Mouse (Mus musculus): ENCODE measurements around the gene Rnf187. TPM values are rescaled to one million over a fixed set of nuclear protein-coding genes. Genes with fewer than 3 reads are reported as not detected.

The Rnf187 gene
- polyA plus RNA-seq, 1 experiment from 2014 or later, result 249 TPM

GRCm38 (mm10) chr11:58903511-58904409, 35.0 kb downstream of the Rnf187 start, which contains the start of gene Zfp39:
TSS of gene Zfp39 (minus strand) at chr11:58904225.
- Histone ChIP-seq H3K27me3 (ENCODE audit: insufficient read depth, low read length) (no peaks in the 10 kb centered on the region), H3K9me3 (replicated peaks; ENCODE audit: low read length) (no peaks in the 10 kb centered on the region), H3K4me2 (ENCODE audit: low read length) (peak within 1 kb of the TSS; percentile 89), H3K36me3 (ENCODE audit: insufficient read depth, low read length) (peaks cover 9% of the 10 kb centered on the region; the same call in 1 of the 2 replicates), H3K4me1 (replicated peaks; ENCODE audit: insufficient read depth, low read length) (no peaks in the 10 kb centered on the region), H3K4me3 (replicated peaks; ENCODE audit: low read depth, low read length) (peak within 1 kb of the TSS; percentile 68), H3K27ac (peak within 1 kb of the TSS; percentile 95), H3K9ac (ENCODE audit: low read depth, low read length) (peak within 1 kb of the TSS; percentile 84)
- TF ChIP-seq CTCF (IDR thresholded peaks at IDR 0.05; ENCODE audit: low read depth), result no peak
- peak; percentile 96 for DNase-seq (ENCODE audit: low spot score)
- ATAC-seq (replicated peaks; ENCODE audit: low FRiP score, low read depth), result peak; percentile 95
- under 1% methylated on average over 37 of the region's 40 CpGs for WGBS

- ATAC-seq (replicated peaks; ENCODE audit: low FRiP score, low read depth) (no peak), DNase-seq (ENCODE audit: low spot score) (no peak)
- no peak for TF ChIP-seq CTCF (IDR thresholded peaks at IDR 0.05; ENCODE audit: low read depth)
- Histone ChIP-seq H3K4me1 (replicated peaks; ENCODE audit: insufficient read depth, low read length) (no peaks in the 10 kb centered on the region), H3K36me3 (ENCODE audit: insufficient read depth, low read length) (peaks cover 24% of the 10 kb centered on the region; the same call in 1 of the 2 replicates), H3K9ac (ENCODE audit: low read depth, low read length) (no peak overlapping the region), H3K27me3 (ENCODE audit: insufficient read depth, low read length) (no peaks in the 10 kb centered on the region), H3K9me3 (replicated peaks; ENCODE audit: low read length) (no peaks in the 10 kb centered on the region), H3K4me3 (replicated peaks; ENCODE audit: low read depth, low read length) (no peak overlapping the region), H3K27ac (no peak overlapping the region), H3K4me2 (ENCODE audit: low read length) (no peak overlapping the region)
Observed at GRCm38 (mm10) chr11:58901080-58901479, 37.6 kb downstream of the Rnf187 start.

GRCm38 (mm10) chr11:58897485-58897884, 41.2 kb downstream of the Rnf187 start:
- 90% methylated on average over 6 of the region's 6 CpGs for WGBS
- Histone ChIP-seq H3K4me2 (ENCODE audit: low read length) (no peak overlapping the region), H3K36me3 (ENCODE audit: insufficient read depth, low read length) (peaks cover 39% of the 10 kb centered on the region; the same call in 1 of the 2 replicates), H3K4me1 (replicated peaks; ENCODE audit: insufficient read depth, low read length) (no peaks in the 10 kb centered on the region), H3K9me3 (replicated peaks; ENCODE audit: low read length) (no peaks in the 10 kb centered on the region), H3K27me3 (ENCODE audit: insufficient read depth, low read length) (no peaks in the 10 kb centered on the region), H3K9ac (ENCODE audit: low read depth, low read length) (no peak overlapping the region), H3K4me3 (replicated peaks; ENCODE audit: low read depth, low read length) (no peak overlapping the region), H3K27ac (no peak overlapping the region)
- no peak for DNase-seq (ENCODE audit: low spot score)
- no peak for ATAC-seq (replicated peaks; ENCODE audit: low FRiP score, low read depth)
- no peak for TF ChIP-seq CTCF (IDR thresholded peaks at IDR 0.05; ENCODE audit: low read depth)

- WGBS, result 66% methylated on average over 6 of the region's 6 CpGs
- ATAC-seq (replicated peaks; ENCODE audit: low FRiP score, low read depth) (no peak), DNase-seq (ENCODE audit: low spot score) (no peak)
- H3K27me3 ChIP-seq (ENCODE audit: insufficient read depth, low read length), result no peaks in the 10 kb centered on the region
- H3K27ac ChIP-seq, result no peak overlapping the region
- no peak for TF ChIP-seq CTCF (IDR thresholded peaks at IDR 0.05; ENCODE audit: low read depth)
- H3K9ac ChIP-seq (ENCODE audit: low read depth, low read length), result no peak overlapping the region
- peaks cover 60% of the 10 kb centered on the region for H3K36me3 ChIP-seq (ENCODE audit: insufficient read depth, low read length)
- no peaks in the 10 kb centered on the region for H3K4me1 ChIP-seq (replicated peaks; ENCODE audit: insufficient read depth, low read length)
- H3K4me2 ChIP-seq (ENCODE audit: low read length), result no peak overlapping the region
- H3K4me3 ChIP-seq (replicated peaks; ENCODE audit: low read depth, low read length), result no peak overlapping the region
- H3K9me3 ChIP-seq (replicated peaks; ENCODE audit: low read length), result no peaks in the 10 kb centered on the region
Observed at GRCm38 (mm10) chr11:58894456-58894855, 44.3 kb downstream of the Rnf187 start.

- Histone ChIP-seq H3K4me2 (ENCODE audit: low read length) (no peak overlapping the region), H3K4me1 (replicated peaks; ENCODE audit: insufficient read depth, low read length) (no peaks in the 10 kb centered on the region), H3K9ac (ENCODE audit: low read depth, low read length) (no peak overlapping the region), H3K27me3 (ENCODE audit: insufficient read depth, low read length) (no peaks in the 10 kb centered on the region), H3K36me3 (ENCODE audit: insufficient read depth, low read length) (peaks cover 36% of the 10 kb centered on the region), H3K4me3 (replicated peaks; ENCODE audit: low read depth, low read length) (no peak overlapping the region), H3K27ac (no peak overlapping the region), H3K9me3 (replicated peaks; ENCODE audit: low read length) (no peaks in the 10 kb centered on the region)
- DNase-seq (ENCODE audit: low spot score), result no peak
- no peak for ATAC-seq (replicated peaks; ENCODE audit: low FRiP score, low read depth)
- WGBS, result 88% methylated on average over 10 of the region's 10 CpGs
- no peak for TF ChIP-seq CTCF (IDR thresholded peaks at IDR 0.05; ENCODE audit: low read depth)
Observed at GRCm38 (mm10) chr11:58890511-58890910, 48.2 kb downstream of the Rnf187 start.

GRCm38 (mm10) chr11:58883756-58884155, 55.0 kb downstream of the Rnf187 start:
- H3K4me1 ChIP-seq (replicated peaks; ENCODE audit: insufficient read depth, low read length), result no peaks in the 10 kb centered on the region
- ATAC-seq (replicated peaks; ENCODE audit: low FRiP score, low read depth) (no peak), DNase-seq (ENCODE audit: low spot score) (no peak)
- no peak for TF ChIP-seq CTCF (IDR thresholded peaks at IDR 0.05; ENCODE audit: low read depth)
- 88% methylated on average over 8 of the region's 8 CpGs for WGBS
- no peaks in the 10 kb centered on the region for H3K9me3 ChIP-seq (replicated peaks; ENCODE audit: low read length)
- no peaks in the 10 kb centered on the region for H3K27me3 ChIP-seq (ENCODE audit: insufficient read depth, low read length)
- H3K27ac ChIP-seq, result no peak overlapping the region
- peaks cover 20% of the 10 kb centered on the region for H3K36me3 ChIP-seq (ENCODE audit: insufficient read depth, low read length)
- no peak overlapping the region for H3K9ac ChIP-seq (ENCODE audit: low read depth, low read length)
- H3K4me2 ChIP-seq (ENCODE audit: low read length), result no peak overlapping the region
- no peak overlapping the region for H3K4me3 ChIP-seq (replicated peaks; ENCODE audit: low read depth, low read length)

Small RNA genes within 50 kb of the gene (microRNA-seq; reads per million reads assigned to microRNA genes)
- gene Gm44313, result not detected

Other genes with a start within 250 kb of the Rnf187 start
- not detected in 2 replicates for gene Olfr319, start 239.8 kb downstream of the Rnf187 start, polyA plus RNA-seq (2015; fragmentation: Nextera tagmentation; extraction: Ambion mirVana)
- not detected in 2 replicates for gene Olfr318, start 214.9 kb downstream of the Rnf187 start, polyA plus RNA-seq (2015; fragmentation: Nextera tagmentation; extraction: Ambion mirVana)
- not detected in 2 replicates for gene Olfr317, start 199.7 kb downstream of the Rnf187 start, polyA plus RNA-seq (2015; fragmentation: Nextera tagmentation; extraction: Ambion mirVana)
- not detected in 2 replicates for gene Olfr316, start 186.2 kb downstream of the Rnf187 start, polyA plus RNA-seq (2015; fragmentation: Nextera tagmentation; extraction: Ambion mirVana)
- not detected in 2 replicates for gene Olfr315, start 165.7 kb downstream of the Rnf187 start, polyA plus RNA-seq (2015; fragmentation: Nextera tagmentation; extraction: Ambion mirVana)
- not detected in 2 replicates for gene Olfr314, start 156.0 kb downstream of the Rnf187 start, polyA plus RNA-seq (2015; fragmentation: Nextera tagmentation; extraction: Ambion mirVana)
- gene Fam183b, start 137.0 kb downstream of the Rnf187 start, polyA plus RNA-seq (2015; fragmentation: Nextera tagmentation; extraction: Ambion mirVana), result 0.31 and 0.37 TPM in 2 replicates
- not detected in 2 replicates for gene Olfr313, start 123.9 kb downstream of the Rnf187 start, polyA plus RNA-seq (2015; fragmentation: Nextera tagmentation; extraction: Ambion mirVana)
- gene Olfr312, start 109.7 kb downstream of the Rnf187 start, polyA plus RNA-seq (2015; fragmentation: Nextera tagmentation; extraction: Ambion mirVana), result not detected in 2 replicates
- gene Olfr311, start 99.7 kb downstream of the Rnf187 start, polyA plus RNA-seq (2015; fragmentation: Nextera tagmentation; extraction: Ambion mirVana), result not detected in 2 replicates
- 5.5 and 6.1 TPM in 2 replicates for gene Gm12258, start 91.8 kb downstream of the Rnf187 start, polyA plus RNA-seq (2015; fragmentation: Nextera tagmentation; extraction: Ambion mirVana)
- gene 2810021J22Rik, start 71.7 kb downstream of the Rnf187 start, polyA plus RNA-seq (2015; fragmentation: Nextera tagmentation; extraction: Ambion mirVana), result 7.2 TPM in 2 replicates
- 3.8 and 4.3 TPM in 2 replicates for gene Zfp39, start 34.7 kb downstream of the Rnf187 start, polyA plus RNA-seq (2015; fragmentation: Nextera tagmentation; extraction: Ambion mirVana)
- gene Btnl10, start 21.0 kb downstream of the Rnf187 start, polyA plus RNA-seq (2015; fragmentation: Nextera tagmentation; extraction: Ambion mirVana), result 0.16 TPM in 1 of 2 replicates, not detected in the other
- 43.9 and 45.8 TPM in 2 replicates for gene Hist3h2ba, start 10.0 kb upstream of the Rnf187 start, polyA plus RNA-seq (2015; fragmentation: Nextera tagmentation; extraction: Ambion mirVana)
- 40.9 and 41.2 TPM in 2 replicates for gene Hist3h2a, start 15.8 kb upstream of the Rnf187 start, polyA plus RNA-seq (2015; fragmentation: Nextera tagmentation; extraction: Ambion mirVana)
- gene Trim17, start 15.8 kb upstream of the Rnf187 start, polyA plus RNA-seq (2015; fragmentation: Nextera tagmentation; extraction: Ambion mirVana), result 0.32 and 0.37 TPM in 2 replicates
- gene Trim11, start 39.2 kb upstream of the Rnf187 start, polyA plus RNA-seq (2015; fragmentation: Nextera tagmentation; extraction: Ambion mirVana), result 16.3 and 16.7 TPM in 2 replicates
- 0.20 and 0.26 TPM in 2 replicates for gene Obscn, start 197.5 kb upstream of the Rnf187 start, polyA plus RNA-seq (2015; fragmentation: Nextera tagmentation; extraction: Ambion mirVana)
- 6.5 and 6.9 TPM in 2 replicates for gene Iba57, start 224.8 kb upstream of the Rnf187 start, polyA plus RNA-seq (2015; fragmentation: Nextera tagmentation; extraction: Ambion mirVana)
- 1.2 TPM in 2 replicates for gene Gjc2, start 244.3 kb upstream of the Rnf187 start, polyA plus RNA-seq (2015; fragmentation: Nextera tagmentation; extraction: Ambion mirVana)